Mouse (Mus musculus) CH12.LX (cell line): Measurements from ENCODE around the gene Prps1. TPM values are rescaled to one million over a fixed set of nuclear protein-coding genes. Genes with fewer than 3 reads are reported as not detected.

Experiments used
- DNase-seq: peaks from one replicate; pipeline ENCODE4 v3.0.0-alpha.2; 2013; ENCODE audit errors: extremely low read depth
- H3K27ac ChIP-seq: 2 replicates; pipeline ENCODE4 v1.5.1; 2012; ENCODE audit warnings: low read depth, mild to moderate bottlenecking, control low read depth, moderate library complexity; ENCODE audit not compliant: insufficient read depth
- H3K27me3 ChIP-seq: replicated peaks from 2 replicates; pipeline ENCODE3; 2012; ENCODE audit warnings: inconsistent platforms
- H3K36me3 ChIP-seq, 2 experiments: replicated peaks in 1 of 2; 2 replicates each; pipeline versions ENCODE3 to v1.6.1; 2012; ENCODE audit warnings: inconsistent platforms in 1 of 2, low read length in 1 of 2, mild to moderate bottlenecking in 1 of 2, mixed read lengths in 1 of 2, moderate library complexity in 1 of 2; ENCODE audit not compliant: control insufficient read depth in 1 of 2, insufficient read depth in 1 of 2
- H3K4me1 ChIP-seq, 2 experiments: 2 replicates each; pipeline ENCODE4 v1.6.1; 2012; ENCODE audit warnings: inconsistent platforms in 1 of 2, moderate library complexity in 1 of 2; ENCODE audit not compliant: insufficient read depth in 2 of 2, control insufficient read depth in 1 of 2
- H3K4me2 ChIP-seq: 2 replicates; pipeline ENCODE4 v1.6.1; 2012; ENCODE audit warnings: low read depth, mild to moderate bottlenecking, control low read depth; ENCODE audit not compliant: poor library complexity, insufficient read depth, severe bottlenecking
- H3K4me3 ChIP-seq, 3 experiments: fragments of 150-350 bp in 1 of 3; sonication (generic) in 1 of 3; replicated peaks in 1 of 3; 2 replicates each; pipeline versions ENCODE3 to v1.5.1; 2011 to 2012; ENCODE audit warnings: low read depth in 2 of 3, low read length in 2 of 3, mild to moderate bottlenecking in 2 of 3, moderate library complexity in 2 of 3, control low read depth in 1 of 3, improper control_type of control experiment in 1 of 3, inconsistent platforms in 1 of 3, mixed read lengths in 1 of 3; ENCODE audit not compliant: poor library complexity in 1 of 3
- H3K79me2 ChIP-seq: replicated peaks from 2 replicates; pipeline ENCODE4 v1.6.1; 2012; ENCODE audit warnings: mild to moderate bottlenecking, moderate library complexity; ENCODE audit not compliant: control insufficient read depth, poor library complexity, insufficient read depth, severe bottlenecking; ENCODE audit errors: extremely low read depth
- H3K9ac ChIP-seq: 2 replicates; pipeline ENCODE4 v1.6.1; 2012; ENCODE audit warnings: low read depth, mild to moderate bottlenecking, control low read depth, moderate library complexity; ENCODE audit not compliant: insufficient read depth
- H3K9me3 ChIP-seq: replicated peaks from 2 replicates; pipeline ENCODE3; 2012; ENCODE audit warnings: low read length, inconsistent platforms, mixed read lengths
- CHD1 ChIP-seq: IDR thresholded peaks from 2 replicates; pipeline ENCODE4 v1.6.1; 2012; ENCODE audit warnings: low read depth, low read length, improper control_type of control experiment, inconsistent platforms
- CTCF ChIP-seq, 2 experiments: IDR thresholded peaks in 1 of 2; conservative IDR thresholded peaks in 1 of 2; 2 replicates each; pipeline ENCODE4 v1.5.1; 2011 to 2012; ENCODE audit warnings: low read depth in 2 of 2, low read length in 2 of 2, improper control_type of control experiment in 1 of 2, inconsistent platforms in 1 of 2, mild to moderate bottlenecking in 1 of 2, moderate library complexity in 1 of 2
- E2F4 ChIP-seq: IDR thresholded peaks from 2 replicates; pipeline ENCODE4 v1.6.1; 2011; ENCODE audit warnings: low read depth, low read length, improper control_type of control experiment; ENCODE audit not compliant: insufficient replicate concordance
- EP300 ChIP-seq: IDR thresholded peaks from 2 replicates; pipeline ENCODE4 v1.6.1; 2011; ENCODE audit warnings: low read length, improper control_type of control experiment
- ETS1 ChIP-seq: conservative IDR thresholded peaks from 2 replicates; pipeline ENCODE4 v1.6.1; 2012; ENCODE audit warnings: low read depth, mild to moderate bottlenecking, inconsistent platforms, low read length, improper control_type of control experiment, moderate library complexity
- GABPA ChIP-seq: IDR thresholded peaks from 2 replicates; pipeline ENCODE4 v1.6.1; 2012; ENCODE audit warnings: low read depth, low read length, improper control_type of control experiment, inconsistent platforms; ENCODE audit not compliant: insufficient replicate concordance
- KAT2A ChIP-seq: IDR thresholded peaks from 2 replicates; pipeline ENCODE4 v1.6.1; 2012; ENCODE audit warnings: low read length, improper control_type of control experiment, inconsistent platforms; ENCODE audit not compliant: insufficient replicate concordance
- MAFK ChIP-seq: IDR thresholded peaks from 2 replicates; pipeline ENCODE4 v1.6.1; 2011; ENCODE audit warnings: low read length, improper control_type of control experiment; ENCODE audit not compliant: insufficient replicate concordance
- MEF2A ChIP-seq: IDR thresholded peaks from 2 replicates; pipeline ENCODE4 v1.6.1; 2014; ENCODE audit warnings: low read depth, mild to moderate bottlenecking, inconsistent platforms, low read length, improper control_type of control experiment, borderline replicate concordance
- MXI1 ChIP-seq: IDR thresholded peaks from 2 replicates; pipeline ENCODE4 v1.6.1; 2011; ENCODE audit warnings: mild to moderate bottlenecking, low read depth, low read length, improper control_type of control experiment
- MYC ChIP-seq: IDR thresholded peaks from 2 replicates; pipeline ENCODE4 v1.6.1; 2011; ENCODE audit warnings: low read depth, mild to moderate bottlenecking, improper control_type of control experiment, low read length
- NELFE ChIP-seq: IDR thresholded peaks from 2 replicates; pipeline ENCODE4 v1.6.1; 2011; ENCODE audit warnings: low read depth, low read length, improper control_type of control experiment
- POLR2A ChIP-seq: IDR thresholded peaks from 2 replicates; pipeline ENCODE4 v1.6.1; 2011; ENCODE audit warnings: low read depth, mild to moderate bottlenecking, improper control_type of control experiment, low read length
- RAD21 ChIP-seq: IDR thresholded peaks from 2 replicates; pipeline ENCODE4 v1.6.1; 2011; ENCODE audit warnings: low read depth, mild to moderate bottlenecking, low read length, improper control_type of control experiment, moderate library complexity
- SMC3 ChIP-seq: IDR thresholded peaks from 2 replicates; pipeline ENCODE4 v1.6.1; 2011; ENCODE audit warnings: low read depth, low read length, improper control_type of control experiment
- UBTF ChIP-seq: IDR thresholded peaks from 2 replicates; pipeline ENCODE4 v1.6.1; 2012; ENCODE audit warnings: low read depth, mild to moderate bottlenecking, inconsistent platforms, low read length, improper control_type of control experiment, moderate library complexity
- USF1 ChIP-seq: IDR thresholded peaks from 2 replicates; pipeline ENCODE4 v1.6.1; 2014; ENCODE audit warnings: low read depth, mild to moderate bottlenecking, inconsistent platforms, low read length, improper control_type of control experiment
- ZC3H11A ChIP-seq: IDR thresholded peaks from 2 replicates; pipeline ENCODE4 v1.6.1; 2012; ENCODE audit warnings: low read depth, mild to moderate bottlenecking, inconsistent platforms, low read length, improper control_type of control experiment
- ZKSCAN1 ChIP-seq: IDR thresholded peaks from 2 replicates; pipeline ENCODE4 v1.6.1; 2012; ENCODE audit warnings: low read depth, inconsistent platforms, low read length, improper control_type of control experiment, borderline replicate concordance
- ZMIZ1 ChIP-seq: IDR thresholded peaks from 2 replicates; pipeline ENCODE4 v1.6.1; 2012; ENCODE audit warnings: low read depth, mild to moderate bottlenecking, inconsistent platforms, low read length, improper control_type of control experiment
- ZNF384 ChIP-seq: IDR thresholded peaks from 2 replicates; pipeline ENCODE4 v1.6.1; 2012; ENCODE audit warnings: low read depth, low read length, improper control_type of control experiment, inconsistent platforms
- dilution Hi-C: fragments of 300-500 bp; cut with MboI; formaldehyde crosslinking; loops from 2 replicates; pipeline ENCODE4 v1.14.3; 2020; ENCODE audit warnings: low sequenced_read_pairs; ENCODE audit not compliant: extremely low pct_unique_long_range_greater_than_20kb, extremely low pct_ligation_motif_present
- in situ Hi-C: fragments of 300-500 bp; cut with MboI; formaldehyde crosslinking; loops from 3 replicates; pipeline ENCODE4 v1.14.3; 2019; ENCODE audit warnings: low sequenced_read_pairs, low pct_ligation_motif_present, low pct_unique_long_range_greater_than_20kb, mixed read lengths
- polyA plus RNA-seq: library from polyadenylated mRNA; unstranded; fragments of >175 nt; gene quantifications from 2 replicates; pipeline ENCODE4 v1.2.1, GENCODE M21; 2012; ENCODE audit warnings: low read depth; ENCODE audit not compliant: insufficient read length
- total RNA-seq, 2 experiments: library from RNA; depleted of rRNA; stranded (reverse); fragments of 300-350 nt in 1 of 2; fragments of >200 nt in 1 of 2; gene quantifications; 2 replicates each; pipeline ENCODE4 v1.2.3; 2012 to 2014

Prps1 gene
- total and polyA plus RNA-seq, 3 experiments = 52.9 to 163 (median 128) TPM

DNA sequence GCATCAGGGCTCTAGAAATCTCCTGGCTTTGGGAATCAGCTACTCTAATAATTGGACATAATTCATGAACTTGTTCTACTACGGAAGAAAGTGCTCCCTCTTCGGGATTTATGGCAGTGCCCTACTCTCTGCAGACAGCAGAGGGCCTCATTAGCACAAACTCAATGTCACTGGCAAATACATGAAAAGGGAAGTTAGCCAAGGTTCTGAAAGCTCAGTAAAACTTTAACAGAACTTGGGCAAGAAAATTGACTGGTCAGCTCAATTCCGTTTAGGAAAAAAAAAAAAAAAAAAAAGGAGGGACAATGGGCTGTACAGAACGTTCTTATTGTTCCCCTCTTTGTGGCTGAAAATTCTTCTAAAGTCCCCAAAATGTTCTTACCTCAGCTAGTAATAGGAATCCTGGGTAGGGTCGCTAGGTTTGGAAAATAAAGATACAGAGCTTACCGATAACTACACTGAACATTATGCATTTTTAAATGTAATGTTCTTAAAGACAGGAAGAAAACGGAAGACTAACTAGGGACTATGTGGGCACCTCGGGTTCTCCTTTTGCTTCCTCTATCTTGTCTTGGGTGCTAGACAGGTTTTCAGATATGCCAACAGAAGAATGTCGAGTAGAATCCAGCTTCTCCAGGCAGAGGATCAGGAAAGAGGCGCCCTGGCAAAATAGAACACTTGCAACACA lies 35.6 kb downstream of the Prps1 start:
- H3K79me2 ChIP-seq = no peaks in the 10 kb centered on the region
- H3K9ac ChIP-seq = no peak overlapping the region
- dilution Hi-C loops (no loop called here), in situ Hi-C loops (loop anchor here (5.0 to 10.0 kb wide), 3 partner anchors 110 to 433 kb away; partner anchors contain the start of gene Tsc22d3)
- H3K4me2 ChIP-seq = no peak overlapping the region
- no peak overlapping the region for H3K27ac ChIP-seq
- H3K36me3 ChIP-seq = no peaks in the 10 kb centered on the region
- peak; percentile 50 for DNase-seq
- no peaks in the 10 kb centered on the region for H3K27me3 ChIP-seq
- peaks cover 0 to 5% of the 10 kb centered on the region in 2 experiments; a peak in 1 of 4 replicates for H3K4me1 ChIP-seq
- TF ChIP-seq CTCF (conservative IDR thresholded peaks at IDR 0.05 in 1 of 2, IDR thresholded peaks at IDR 0.05 in 1 of 2; ENCODE audit: low read depth in 2 of 2, low read length in 2 of 2) (peak; percentile 21 to 91; a peak in 3 of 4 replicates), MAFK (0 out of 2 replicates have a peak, but pooled peaks have one; percentile 34), GABPA (no peak), USF1 (no peak), UBTF (no peak), SMC3 (peak; percentile 96), EP300 (no peak), POLR2A (no peak), E2F4 (no peak), ZKSCAN1 (no peak), ETS1 (no peak), MXI1 (no peak), RAD21 (peak; percentile 84), NELFE (no peak), ZNF384 (0 out of 2 replicates have a peak, but pooled peaks have one; percentile 27), MYC (no peak), ZC3H11A (peak; percentile 77), KAT2A (no peak), CHD1 (no peak), ZMIZ1 (no peak), MEF2A (no peak)
- no peaks in the 10 kb centered on the region for H3K9me3 ChIP-seq
- H3K4me3 ChIP-seq = no peak overlapping the region
